Mouse (Mus musculus) forebrain, embryonic 12.5 days (tissue): ENCODE measurements around the gene Ctcf. TPM values are rescaled to one million over a fixed set of nuclear protein-coding genes. Genes with fewer than 3 reads are reported as not detected.

Source experiments
- ATAC-seq: fragments of 200-750 bp; cut with Nextera tagmentation; 2 replicates; pipeline ENCODE4 v1.8.0; 2017; ENCODE audit warnings: moderate TSS enrichment; ENCODE audit not compliant: low FRiP score
- H3K27ac ChIP-seq: fragments of 300-500 bp; sonication (generic); 2 replicates; pipeline ENCODE4 v1.5.1; 2016; ENCODE audit warnings: mild to moderate bottlenecking
- H3K27me3 ChIP-seq: fragments of 300-500 bp; sonication (generic); 2 replicates; pipeline ENCODE4 v1.6.1; 2016; ENCODE audit warnings: mild to moderate bottlenecking
- H3K36me3 ChIP-seq: fragments of 300-500 bp; sonication (generic); replicated peaks from 2 replicates; pipeline ENCODE4 v1.6.1; 2016; ENCODE audit warnings: mild to moderate bottlenecking
- H3K4me1 ChIP-seq: fragments of 300-500 bp; sonication (generic); 2 replicates; pipeline ENCODE4 v1.6.1; 2016
- H3K4me2 ChIP-seq: fragments of 300-500 bp; sonication (generic); 2 replicates; pipeline ENCODE4 v1.6.1; 2016; ENCODE audit warnings: mild to moderate bottlenecking, moderate library complexity
- H3K4me3 ChIP-seq: fragments of 300-500 bp; sonication (generic); replicated peaks from 2 replicates; pipeline ENCODE4 v1.5.1; 2016; ENCODE audit warnings: mild to moderate bottlenecking
- H3K9ac ChIP-seq: fragments of 300-500 bp; sonication (generic); 2 replicates; pipeline ENCODE4 v1.6.1; 2016; ENCODE audit warnings: mild to moderate bottlenecking
- H3K9me3 ChIP-seq: fragments of 300-500 bp; sonication (generic); 2 replicates; pipeline ENCODE4 v1.6.1; 2016
- WGBS: fragments of 180-500 bp; shearing (Covaris S2); methylation state at CpG from one replicate; pipeline ENCODE4 v1.1.7; 2016; 5-methylcytosine and 5-hydroxymethylcytosine counted together
- polyA plus RNA-seq: library from polyadenylated mRNA; unstranded; fragments of >200 nt; fragmentation: Nextera tagmentation; extraction: Ambion mirVana; gene quantifications from 2 replicates; pipeline ENCODE4 v1.2.1, GENCODE M21; 2016

The Ctcf gene
- polyA plus RNA-seq, 1 experiment from 2014 or later: 163 TPM

- Histone ChIP-seq H3K9me3 (no peaks in the 10 kb centered on the region), H3K27me3 (no peaks in the 10 kb centered on the region), H3K27ac (peak overlapping the region; percentile 100), H3K36me3 (0 out of 2 replicates have a peak, but pooled peaks cover 3% of the 10 kb centered on the region), H3K4me3 (peak overlapping the region; percentile 90), H3K9ac (peak overlapping the region; percentile 98), H3K4me1 (peaks cover 25% of the 10 kb centered on the region), H3K4me2 (peak overlapping the region; percentile 88)
- ATAC-seq: no peak
- WGBS: 1% methylated on average over 11 of the region's 11 CpGs
These were observed 887 bp upstream of the Ctcf start for GRCm38 (mm10) chr8:105635481-105635880.

GRCm38 (mm10) chr8:105636963-105637510 lies 669 bp downstream of the Ctcf start, which contains the start of gene Agrp:
Gene Agrp (minus strand): TSS chr8:105637393.
- H3K4me1 ChIP-seq: peaks cover 25% of the 10 kb centered on the region
- H3K9ac ChIP-seq: peak within 1 kb of the TSS; percentile 98
- WGBS: under 1% methylated on average over 60 of the region's 63 CpGs
- ATAC-seq: peak; percentile 45
- peak within 1 kb of the TSS; percentile 100 for H3K27ac ChIP-seq
- 0 out of 2 replicates have a peak, but pooled peaks cover 3% of the 10 kb centered on the region for H3K36me3 ChIP-seq
- H3K4me2 ChIP-seq: peak within 1 kb of the TSS; percentile 88
- peak within 1 kb of the TSS; percentile 90 for H3K4me3 ChIP-seq
- H3K9me3 ChIP-seq: no peaks in the 10 kb centered on the region
- no peaks in the 10 kb centered on the region for H3K27me3 ChIP-seq

GRCm38 (mm10) chr8:105637601-105638041 lies 1.3 kb downstream of the Ctcf start:
- no peak for ATAC-seq
- Histone ChIP-seq H3K27ac (peak overlapping the region; percentile 100), H3K4me3 (peak overlapping the region; percentile 90), H3K9ac (peak overlapping the region; percentile 98), H3K4me2 (peak overlapping the region; percentile 88), H3K27me3 (no peaks in the 10 kb centered on the region), H3K4me1 (peaks cover 25% of the 10 kb centered on the region), H3K36me3 (0 out of 2 replicates have a peak, but pooled peaks cover 3% of the 10 kb centered on the region), H3K9me3 (no peaks in the 10 kb centered on the region)
- under 1% methylated on average over 11 of the region's 11 CpGs for WGBS

- no peak for ATAC-seq
- peaks cover 5% of the 10 kb centered on the region for H3K36me3 ChIP-seq
- H3K4me1 ChIP-seq: peaks cover 25% of the 10 kb centered on the region
- no peak overlapping the region for H3K27ac ChIP-seq
- H3K27me3 ChIP-seq: no peaks in the 10 kb centered on the region
- peak overlapping the region; percentile 45 for H3K9ac ChIP-seq
- H3K4me2 ChIP-seq: peak overlapping the region; percentile 88
- H3K4me3 ChIP-seq: peak overlapping the region; percentile 90; the same call in 1 of the 2 replicates
- 93% methylated on average over 4 of the region's 4 CpGs for WGBS
- no peaks in the 10 kb centered on the region for H3K9me3 ChIP-seq
These were observed 2.1 kb downstream of the Ctcf start for GRCm38 (mm10) chr8:105638510-105638909.

GRCm38 (mm10) chr8:105639835-105640234 lies 3.5 kb downstream of the Ctcf start:
- 93% methylated on average over 1 of the region's 1 CpGs for WGBS

GRCm38 (mm10) chr8:105640511-105640910 lies 4.1 kb downstream of the Ctcf start:
- 91% methylated on average over 2 of the region's 2 CpGs for WGBS
- H3K4me3 ChIP-seq: no peak overlapping the region
- peaks cover 22% of the 10 kb centered on the region for H3K36me3 ChIP-seq
- H3K27me3 ChIP-seq: no peaks in the 10 kb centered on the region
- ATAC-seq: no peak
- no peaks in the 10 kb centered on the region for H3K9me3 ChIP-seq
- no peak overlapping the region for H3K4me2 ChIP-seq
- H3K9ac ChIP-seq: no peak overlapping the region
- peaks cover 18% of the 10 kb centered on the region for H3K4me1 ChIP-seq
- no peak overlapping the region for H3K27ac ChIP-seq

More at GRCm38 (mm10) chr8:105639835-105640234, 3.5 kb downstream of the Ctcf start:
- ATAC-seq: no peak
- H3K36me3 ChIP-seq: peaks cover 16% of the 10 kb centered on the region
- H3K4me3 ChIP-seq: no peak overlapping the region
- H3K4me2 ChIP-seq: no peak overlapping the region
- no peak overlapping the region for H3K27ac ChIP-seq
- no peaks in the 10 kb centered on the region for H3K27me3 ChIP-seq
- no peak overlapping the region for H3K9ac ChIP-seq
- H3K9me3 ChIP-seq: no peaks in the 10 kb centered on the region
- H3K4me1 ChIP-seq: peaks cover 24% of the 10 kb centered on the region

- Histone ChIP-seq H3K4me3 (no peak overlapping the region), H3K4me2 (no peak overlapping the region), H3K36me3 (peaks cover 42% of the 10 kb centered on the region), H3K9me3 (no peaks in the 10 kb centered on the region), H3K27me3 (no peaks in the 10 kb centered on the region), H3K4me1 (no peaks in the 10 kb centered on the region), H3K27ac (no peak overlapping the region), H3K9ac (no peak overlapping the region)
- ATAC-seq: no peak
- WGBS: 89% methylated on average over 1 of the region's 1 CpGs
These were observed 8.8 kb downstream of the Ctcf start for GRCm38 (mm10) chr8:105645205-105645604.

- H3K4me2 ChIP-seq: no peak overlapping the region
- no peak for ATAC-seq
- peaks cover 52% of the 10 kb centered on the region for H3K36me3 ChIP-seq
- H3K4me3 ChIP-seq: no peak overlapping the region
- no peak overlapping the region for H3K27ac ChIP-seq
- H3K27me3 ChIP-seq: no peaks in the 10 kb centered on the region
- 94% methylated on average over 1 of the region's 1 CpGs for WGBS
- H3K4me1 ChIP-seq: no peaks in the 10 kb centered on the region
- H3K9me3 ChIP-seq: no peaks in the 10 kb centered on the region
- H3K9ac ChIP-seq: no peak overlapping the region
These were observed 12.6 kb downstream of the Ctcf start for GRCm38 (mm10) chr8:105648929-105649328.

- Histone ChIP-seq H3K27ac (no peak overlapping the region), H3K4me1 (no peaks in the 10 kb centered on the region), H3K9ac (no peak overlapping the region), H3K4me2 (no peak overlapping the region), H3K36me3 (peaks cover 22% of the 10 kb centered on the region), H3K27me3 (no peaks in the 10 kb centered on the region), H3K9me3 (no peaks in the 10 kb centered on the region), H3K4me3 (no peak overlapping the region)
- no peak for ATAC-seq
These were observed 21.3 kb downstream of the Ctcf start for GRCm38 (mm10) chr8:105657641-105658040.

GRCm38 (mm10) chr8:105661167-105661566 lies 24.8 kb downstream of the Ctcf start:
- H3K4me3 ChIP-seq: no peak overlapping the region
- H3K27me3 ChIP-seq: no peaks in the 10 kb centered on the region
- no peak overlapping the region for H3K27ac ChIP-seq
- no peak overlapping the region for H3K9ac ChIP-seq
- H3K4me1 ChIP-seq: no peaks in the 10 kb centered on the region
- no peak overlapping the region for H3K4me2 ChIP-seq
- no peaks in the 10 kb centered on the region for H3K9me3 ChIP-seq
- no peak for ATAC-seq
- 81% methylated on average over 3 of the region's 3 CpGs for WGBS
- H3K36me3 ChIP-seq: peaks cover 27% of the 10 kb centered on the region

GRCm38 (mm10) chr8:105677891-105678290 lies 41.5 kb downstream of the Ctcf start:
- Histone ChIP-seq H3K9ac (no peak overlapping the region), H3K4me3 (no peak overlapping the region), H3K27me3 (no peaks in the 10 kb centered on the region), H3K9me3 (no peaks in the 10 kb centered on the region), H3K4me1 (no peaks in the 10 kb centered on the region), H3K27ac (no peak overlapping the region), H3K4me2 (no peak overlapping the region), H3K36me3 (peaks cover 95% of the 10 kb centered on the region)
- WGBS: 85% methylated on average over 1 of the region's 1 CpGs
- ATAC-seq: no peak

- Histone ChIP-seq H3K4me1 (no peaks in the 10 kb centered on the region), H3K9ac (no peak overlapping the region), H3K36me3 (peaks cover 41% of the 10 kb centered on the region), H3K4me3 (no peak overlapping the region), H3K9me3 (no peaks in the 10 kb centered on the region), H3K27me3 (no peaks in the 10 kb centered on the region), H3K4me2 (no peak overlapping the region), H3K27ac (no peak overlapping the region)
- ATAC-seq: no peak
- WGBS: 83% methylated on average over 7 of the region's 7 CpGs
These were observed 49.0 kb downstream of the Ctcf start for GRCm38 (mm10) chr8:105685325-105685724.

- Histone ChIP-seq H3K27me3 (no peaks in the 10 kb centered on the region), H3K4me3 (no peak within 1 kb of the TSS), H3K9ac (no peak within 1 kb of the TSS), H3K27ac (no peak within 1 kb of the TSS), H3K4me2 (peak within 1 kb of the TSS; percentile 13; the same call in 1 of the 2 replicates), H3K36me3 (peaks cover 35% of the 10 kb centered on the region), H3K4me1 (no peaks in the 10 kb centered on the region), H3K9me3 (no peaks in the 10 kb centered on the region)
- no peak for ATAC-seq
- 11% methylated on average over 26 of the region's 26 CpGs for WGBS
These were observed 49.5 kb downstream of the Ctcf start, which contains the start of gene Carmil2 for GRCm38 (mm10) chr8:105685796-105686308. Gene Carmil2 (plus strand): TSS chr8:105686274.
